In the genomic region with DNA sequence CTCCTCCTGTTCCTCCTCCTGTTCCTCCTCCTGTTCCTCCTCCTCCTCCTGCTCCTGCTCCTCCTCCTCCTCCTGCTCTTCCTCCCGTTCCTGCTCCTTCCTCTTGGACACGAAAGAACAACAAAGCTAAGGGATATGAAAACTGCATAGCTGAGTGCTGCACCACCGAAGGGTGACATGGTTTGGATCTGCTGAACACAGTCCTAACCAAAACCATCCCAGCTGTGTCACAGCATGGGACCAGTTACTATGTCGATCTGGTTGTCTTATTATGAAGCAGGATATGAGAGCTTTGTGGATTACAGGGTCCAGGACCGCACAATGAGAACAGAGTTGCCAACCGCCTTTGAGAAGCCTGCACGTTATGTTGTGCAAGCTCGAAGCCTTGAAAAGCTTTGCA, we compare ENCODE assay signal across 28 mouse cellular contexts. TPM values are rescaled to one million over a fixed set of nuclear protein-coding genes. Genes with fewer than 3 reads are reported as not detected.
DNase-seq lines count a peak whose midpoint lies in the region; ATAC-seq and TF ChIP-seq lines count a peak whose summit lies in the region.
"Had no signal": no experiment of that assay in that cellular context is flagged by ENCODE, and none has a peak within 500 bp of the region (broad histone marks: within the 10 kb centered on the region; RNA-seq: fewer than 3 reads in every experiment).

No protein-coding gene starts in this region.

- no peak overlapping the region for H3K4me2 ChIP-seq in liver, embryonic 12.5 days
- H3K4me2 ChIP-seq: embryonic facial prominence, embryonic 13.5 days; forebrain, embryonic 12.5 days; hindbrain, embryonic 12.5 days had no signal

- DNase-seq in cerebellum, adult 9-11 months: no peak
- peak; percentile 28 for DNase-seq in liver, adult 2 months (ENCODE audit: extremely low read depth, low read depth, low spot score)
- DNase-seq in spleen, postnatal 36 days (ENCODE audit: low spot score in 2 of 2): no peak
- no peak for DNase-seq in natural killer cell, adult 2 months (ENCODE audit: low spot score in 2 of 2)
- DNase-seq: adrenal gland, postnatal 14 days; cerebellum, adult 2 months; cerebellum, postnatal 25 days; gastrocnemius, adult 2 months; gastrocnemius, postnatal 25 days; heart, adult 11 months; heart, postnatal 10 days; heart, postnatal 4 days had no signal

- H3K4me3 ChIP-seq in liver, adult 2 months (ENCODE audit: insufficient read depth, low read depth, low read length): no peak overlapping the region
- H3K4me3 ChIP-seq in liver, embryonic 12.5 days: no peak overlapping the region
- 0 out of 2 replicates have a peak overlapping the region, but pooled peaks have one; percentile 3 for H3K4me3 ChIP-seq in small intestine, adult 2 months (ENCODE audit: low read depth, low read length)
- H3K4me3 ChIP-seq: embryonic facial prominence, embryonic 13.5 days; forebrain, embryonic 12.5 days; gastrocnemius, adult 2 months; heart, embryonic 10.5 days; hindbrain, embryonic 12.5 days had no signal

- H3K79me2 ChIP-seq in liver, adult 2 months (ENCODE audit: control insufficient read depth, insufficient read depth, low read length): no peaks in the 10 kb centered on the region

- TF ChIP-seq POLR2A in liver, adult 2 months (IDR thresholded peaks at IDR 0.05; ENCODE audit: extremely low read depth, insufficient read depth, low read length): no peak
- no peak for TF ChIP-seq POLR2A in small intestine, adult 2 months (IDR thresholded peaks at IDR 0.05; ENCODE audit: low read depth, low read length)

- ATAC-seq in cerebellum, adult (ENCODE audit: insufficient number of reproducible peaks, low FRiP score, low TSS enrichment): peak; percentile 33; the same call in 1 of the 2 replicates
- no peak for ATAC-seq in liver, embryonic 12.5 days
- ATAC-seq in megakaryocyte, adult 5-6 weeks (ENCODE audit: poor library complexity, severe bottlenecking): 0 out of 2 replicates have a peak, but pooled peaks have one; percentile 24
- ATAC-seq: activated CD4-positive, CD25-positive, alpha-beta regulatory T cell, adult 4 months; forebrain, embryonic 16.5 days; hindbrain, postnatal 0 days had no signal

- WGBS in liver, adult 2 months: 76% methylated on average over 8 of the region's 8 CpGs
- WGBS in liver, embryonic 12.5 days (ENCODE audit: insufficient replicate concordance): 70% methylated on average over 8 of the region's 8 CpGs
- 66% methylated on average over 8 of the region's 8 CpGs for WGBS in small intestine, adult 2 months

- no peaks in the 10 kb centered on the region for H3K27me3 ChIP-seq in liver, adult 2 months (ENCODE audit: control insufficient read depth, insufficient read depth, low read length)
- peaks cover 65% of the 10 kb centered on the region for H3K27me3 ChIP-seq in liver, embryonic 12.5 days (replicated peaks)
- H3K27me3 ChIP-seq in small intestine, adult 2 months (ENCODE audit: control insufficient read depth, insufficient read depth, low read length): no peaks in the 10 kb centered on the region

- no peaks in the 10 kb centered on the region for H3K36me3 ChIP-seq in liver, adult 2 months (ENCODE audit: control insufficient read depth, insufficient read depth, low read length)
- H3K36me3 ChIP-seq in liver, embryonic 12.5 days: no peaks in the 10 kb centered on the region
- H3K36me3 ChIP-seq in small intestine, adult 2 months (ENCODE audit: control insufficient read depth, insufficient read depth, low read length): no peaks in the 10 kb centered on the region
- H3K36me3 ChIP-seq: embryonic facial prominence, embryonic 13.5 days; forebrain, embryonic 12.5 days; heart, embryonic 10.5 days; hindbrain, embryonic 12.5 days had no signal

- no peaks in the 10 kb centered on the region for H3K4me1 ChIP-seq in liver, adult 2 months (ENCODE audit: control insufficient read depth, insufficient read depth, low read length)
- no peaks in the 10 kb centered on the region for H3K4me1 ChIP-seq in liver, embryonic 12.5 days
- H3K4me1 ChIP-seq in small intestine, adult 2 months (ENCODE audit: control insufficient read depth, insufficient read depth, insufficient read length, low read length): peaks cover 4% of the 10 kb centered on the region; the same call in 1 of the 2 replicates

- no peak for TF ChIP-seq CTCF in liver, adult 2 months (IDR thresholded peaks at IDR 0.05; ENCODE audit: low read depth, low read length)
- TF ChIP-seq CTCF in small intestine, adult 2 months (IDR thresholded peaks at IDR 0.05; ENCODE audit: extremely low read depth, insufficient read length, insufficient replicate concordance, low read depth, low read length): no peak

- H3K9me3 ChIP-seq in liver, embryonic 12.5 days (replicated peaks): no peaks in the 10 kb centered on the region
- H3K9me3 ChIP-seq: embryonic facial prominence, embryonic 13.5 days; forebrain, embryonic 12.5 days; heart, embryonic 10.5 days; hindbrain, embryonic 12.5 days had no signal

- H3K27ac ChIP-seq in liver, adult 2 months (replicated peaks; ENCODE audit: insufficient read depth, low read depth, low read length): no peak overlapping the region
- no peak overlapping the region for H3K27ac ChIP-seq in liver, embryonic 12.5 days
- H3K27ac ChIP-seq in small intestine, adult 2 months (ENCODE audit: insufficient read depth, low read depth, low read length): no peak overlapping the region
- H3K27ac ChIP-seq: embryonic facial prominence, embryonic 13.5 days; forebrain, embryonic 12.5 days; heart, embryonic 10.5 days; hindbrain, embryonic 12.5 days; hindbrain, postnatal 0 days had no signal

- H3K9ac ChIP-seq in liver, adult 2 months (ENCODE audit: low read depth, low read length): no peak overlapping the region
- no peak overlapping the region for H3K9ac ChIP-seq in liver, embryonic 12.5 days
- H3K9ac ChIP-seq: embryonic facial prominence, embryonic 13.5 days; forebrain, embryonic 12.5 days; hindbrain, embryonic 12.5 days had no signal

RNA-seq across cellular contexts. Expression of gene Lrrc10, which starts 19.0 kb away (rescaled TPM):
- not detected in 2 replicates for total RNA-seq in liver, adult 2 months (2014; rRNA removed)
- polyA plus RNA-seq in liver, adult 2 months (2012; rRNA removed): not detected in 2 replicates
- polyA plus RNA-seq in liver, embryonic 12.5 days (2016; fragmentation: Nextera tagmentation; extraction: Ambion mirVana): not detected in 2 replicates
- not detected in 2 replicates for total RNA-seq in megakaryocyte, adult 5-6 weeks (2015)
- not detected in 2 replicates for total RNA-seq in megakaryocyte, adult 5-6 weeks (2017)
- not detected in 2 replicates for polyA plus RNA-seq in small intestine, adult 2 months (2012; rRNA removed)
- total RNA-seq: adrenal gland, adult 18-20 months; adrenal gland, postnatal 14 days; CH12.LX; gastrocnemius, postnatal 25 days had no signal
- polyA plus RNA-seq: activated CD4-positive, CD25-positive, alpha-beta regulatory T cell, adult 4 months; C2C12; cerebellum, adult 2 months; embryonic facial prominence, embryonic 13.5 days; forebrain, embryonic 12.5 days; forebrain, embryonic 16.5 days; hindbrain, embryonic 12.5 days; hindbrain, postnatal 0 days; intestine, embryonic 14.5 days had no signal

RNA-seq across cellular contexts. Expression of gene Cct2, which starts 37.4 kb away (rescaled TPM):
- 114 and 116 TPM in 2 replicates for total RNA-seq in liver, adult 2 months (2014; rRNA removed)
- 36.6 and 40.1 TPM in 2 replicates for polyA plus RNA-seq in liver, adult 2 months (2012; rRNA removed)
- 249 and 252 TPM in 2 replicates for polyA plus RNA-seq in liver, embryonic 12.5 days (2016; fragmentation: Nextera tagmentation; extraction: Ambion mirVana)
- 265 and 283 TPM in 2 replicates for total RNA-seq in megakaryocyte, adult 5-6 weeks (2015)
- 250 and 266 TPM in 2 replicates for total RNA-seq in megakaryocyte, adult 5-6 weeks (2017)
- polyA plus RNA-seq in small intestine, adult 2 months (2012; rRNA removed): 20.6 and 37.3 TPM in 2 replicates

RNA-seq across cellular contexts. Expression of gene Best3, which starts 40.1 kb away (rescaled TPM):
- total RNA-seq in liver, adult 2 months (2014; rRNA removed): not detected in 2 replicates
- not detected in 2 replicates for polyA plus RNA-seq in liver, adult 2 months (2012; rRNA removed)
- 0.06 TPM in 1 of 2 replicates, not detected in the other for polyA plus RNA-seq in liver, embryonic 12.5 days (2016; fragmentation: Nextera tagmentation; extraction: Ambion mirVana)
- total RNA-seq in megakaryocyte, adult 5-6 weeks (2015): not detected in 2 replicates
- not detected in 2 replicates for total RNA-seq in megakaryocyte, adult 5-6 weeks (2017)
- polyA plus RNA-seq in small intestine, adult 2 months (2012; rRNA removed): 0.08 TPM in 1 of 2 replicates, not detected in the other
- total RNA-seq: CH12.LX had no signal
- polyA plus RNA-seq: activated CD4-positive, CD25-positive, alpha-beta regulatory T cell, adult 4 months; forebrain, embryonic 16.5 days had no signal

RNA-seq across cellular contexts. Expression of gene Gm10271, which starts 53.8 kb away (rescaled TPM):
- not detected in 2 replicates for total RNA-seq in liver, adult 2 months (2014; rRNA removed)
- not detected in 2 replicates for polyA plus RNA-seq in liver, adult 2 months (2012; rRNA removed)
- polyA plus RNA-seq in liver, embryonic 12.5 days (2016; fragmentation: Nextera tagmentation; extraction: Ambion mirVana): not detected in 2 replicates
- not detected in 2 replicates for total RNA-seq in megakaryocyte, adult 5-6 weeks (2015)
- not detected in 2 replicates for total RNA-seq in megakaryocyte, adult 5-6 weeks (2017)
- polyA plus RNA-seq in small intestine, adult 2 months (2012; rRNA removed): not detected in 2 replicates
- total RNA-seq: adrenal gland, adult 18-20 months; adrenal gland, postnatal 14 days; CH12.LX; gastrocnemius, adult 2 months; gastrocnemius, postnatal 25 days; heart, postnatal 10 days; heart, postnatal 4 days; hindbrain, postnatal 0 days had no signal
- polyA plus RNA-seq: activated CD4-positive, CD25-positive, alpha-beta regulatory T cell, adult 4 months; C2C12; cerebellum, adult 2 months; embryonic facial prominence, embryonic 13.5 days; forebrain, embryonic 12.5 days; forebrain, embryonic 16.5 days; heart, embryonic 10.5 days; heart, embryonic 14.5 days; hindbrain, embryonic 12.5 days; hindbrain, postnatal 0 days; intestine, embryonic 14.5 days had no signal
